Mouse (Mus musculus) cerebellum, adult 9-11 months (tissue): ENCODE results near the gene Gm9945.
A peak's percentile ranks its signal among the peaks of the same experiment; 100 is the strongest.

Experiments used
- DNase-seq: peaks from one replicate; pipeline ENCODE4 v3.0.0; 2022

The Gm9945 gene

GRCm38 (mm10) chr11:53496946-53497345 is 17.0 kb downstream of the Gm9945 start:
- peak; percentile 66 for DNase-seq

- no peak for DNase-seq
Observed at GRCm38 (mm10) chr11:53500569-53500968, 20.6 kb downstream of the Gm9945 start.

GRCm38 (mm10) chr11:53502039-53502765 is 22.2 kb downstream of the Gm9945 start:
- DNase-seq = no peak

GRCm38 (mm10) chr11:53503738-53504137 is 23.8 kb downstream of the Gm9945 start:
- DNase-seq = no peak

GRCm38 (mm10) chr11:53504376-53504775 is 24.4 kb downstream of the Gm9945 start:
- DNase-seq = peak; percentile 72

- peak; percentile 99 for DNase-seq
Observed at GRCm38 (mm10) chr11:53505026-53505663, 25.2 kb downstream of the Gm9945 start.

GRCm38 (mm10) chr11:53507098-53507805 is 27.3 kb downstream of the Gm9945 start:
- DNase-seq = no peak

- no peak for DNase-seq
Observed at GRCm38 (mm10) chr11:53508152-53508551, 28.2 kb downstream of the Gm9945 start.

GRCm38 (mm10) chr11:53508591-53508990 is 28.6 kb downstream of the Gm9945 start:
- DNase-seq = no peak

- no peak for DNase-seq
Observed at GRCm38 (mm10) chr11:53510351-53510750, 30.4 kb downstream of the Gm9945 start.

- DNase-seq = no peak
Observed at GRCm38 (mm10) chr11:53516775-53517627, 37.0 kb downstream of the Gm9945 start.

GRCm38 (mm10) chr11:53518759-53519158 is 38.8 kb downstream of the Gm9945 start:
- no peak for DNase-seq

- DNase-seq = peak; percentile 85
Observed at GRCm38 (mm10) chr11:53519207-53520121, 39.5 kb downstream of the Gm9945 start, which contains the start of gene Sept8. Gene Sept8, plus strand, starts transcription at chr11:53519257.

- peak; percentile 90 for DNase-seq
Observed at GRCm38 (mm10) chr11:53520122-53520978, 40.4 kb downstream of the Gm9945 start.

- DNase-seq = peak; percentile 73
Observed at GRCm38 (mm10) chr11:53521120-53521820, 41.3 kb downstream of the Gm9945 start.

GRCm38 (mm10) chr11:53521821-53522131 is 41.8 kb downstream of the Gm9945 start:
- no peak for DNase-seq

GRCm38 (mm10) chr11:53522362-53522761 is 42.4 kb downstream of the Gm9945 start:
- no peak for DNase-seq

GRCm38 (mm10) chr11:53522930-53523329 is 43.0 kb downstream of the Gm9945 start:
- peak; percentile 94 for DNase-seq

GRCm38 (mm10) chr11:53523545-53524405 is 43.8 kb downstream of the Gm9945 start:
- DNase-seq = peak; percentile 75
